Mouse (Mus musculus) liver, embryonic 14.5 days (tissue): ENCODE data around the gene Nbl1. TPM values are rescaled to one million over a fixed set of nuclear protein-coding genes. Genes with fewer than 3 reads are reported as not detected.

ENCODE experiments used
- ATAC-seq: fragments of 200-750 bp; cut with Nextera tagmentation; 2 replicates; pipeline ENCODE4 v1.8.0; 2017; ENCODE audit warnings: moderate number of reproducible peaks, mild to moderate bottlenecking, moderate library complexity; ENCODE audit not compliant: insufficient read depth
- DNase-seq, 3 experiments: peaks; one replicate each; pipeline ENCODE4 v3.0.0-alpha.2; 2012 to 2013; ENCODE audit warnings: low read depth in 3 of 3, low spot score in 3 of 3
- H3K27ac ChIP-seq: fragments of 300-500 bp; sonication (generic); 2 replicates; pipeline ENCODE4 v1.5.1; 2014; ENCODE audit warnings: moderate library complexity, mild to moderate bottlenecking, control low read depth, inconsistent platforms
- H3K27me3 ChIP-seq: fragments of 300-500 bp; sonication (generic); 2 replicates; pipeline ENCODE4 v1.6.1; 2014; ENCODE audit warnings: mild to moderate bottlenecking, low read length, moderate library complexity; ENCODE audit not compliant: control insufficient read depth, insufficient read depth
- H3K36me3 ChIP-seq: fragments of 300-500 bp; sonication (generic); replicated peaks from 2 replicates; pipeline ENCODE4 v1.6.1; 2014; ENCODE audit warnings: low read depth; ENCODE audit not compliant: control insufficient read depth, insufficient read depth
- H3K4me1 ChIP-seq, 2 experiments: fragments of 200-500 bp in 1 of 2; fragments of 300-500 bp in 1 of 2; sonication (generic) in 1 of 2; replicated peaks; 2 replicates each; pipeline ENCODE4 v1.6.1; 2012 to 2014; ENCODE audit warnings: antibody characterized with exemption in 1 of 2, inconsistent platforms in 1 of 2, low read length in 1 of 2; ENCODE audit not compliant: control insufficient read depth in 2 of 2, insufficient read depth in 2 of 2
- H3K4me2 ChIP-seq: fragments of 300-500 bp; sonication (generic); 2 replicates; pipeline ENCODE4 v1.6.1; 2014; ENCODE audit warnings: low read depth, mild to moderate bottlenecking, control low read depth, moderate library complexity
- H3K4me3 ChIP-seq, 2 experiments: fragments of 200-500 bp in 1 of 2; fragments of 300-500 bp in 1 of 2; sonication (generic) in 1 of 2; 2 replicates each; pipeline ENCODE4 v1.5.1; 2012 to 2014; ENCODE audit warnings: low read depth in 2 of 2, low read length in 2 of 2, mild to moderate bottlenecking in 2 of 2, control low read depth in 1 of 2, inconsistent platforms in 1 of 2, moderate library complexity in 1 of 2; ENCODE audit not compliant: insufficient read depth in 1 of 2
- H3K9ac ChIP-seq: fragments of 300-500 bp; sonication (generic); replicated peaks from 2 replicates; pipeline ENCODE4 v1.6.1; 2014; ENCODE audit warnings: mild to moderate bottlenecking, control low read depth, moderate library complexity
- H3K9me3 ChIP-seq: fragments of 300-500 bp; sonication (generic); 2 replicates; pipeline ENCODE4 v1.6.1; 2016; ENCODE audit warnings: low read length, mixed read lengths; ENCODE audit not compliant: control insufficient read depth
- CTCF ChIP-seq: IDR thresholded peaks from 2 replicates; pipeline ENCODE4 v1.5.1; 2016; ENCODE audit warnings: antibody characterized with exemption, low read depth, control low read depth
- EP300 ChIP-seq: IDR thresholded peaks from 2 replicates; pipeline ENCODE4 v1.6.1; 2016; ENCODE audit warnings: antibody characterized with exemption, low read depth
- WGBS: fragments of 180-500 bp; shearing (Covaris S2); extraction: QIAGEN DNeasy Blood & Tissue Kit; methylation state at CpG from one replicate; pipeline ENCODE4 v1.1.7; 2014; ENCODE audit not compliant: insufficient replicate concordance; 5-methylcytosine and 5-hydroxymethylcytosine counted together
- polyA plus RNA-seq, 2 experiments: library from polyadenylated mRNA; depleted of rRNA in 1 of 2; stranded (reverse) in 1 of 2; unstranded in 1 of 2; fragments of >200 nt; fragmentation: Nextera tagmentation in 1 of 2; extraction: Ambion mirVana in 1 of 2; gene quantifications; 2 replicates each; pipeline versions ENCODE4 v1.2.1 to v1.2.3; 2012 to 2014

The Nbl1 gene
- polyA plus RNA-seq, 2 experiments, result 0.80 to 0.91 TPM

- H3K27me3 ChIP-seq, result peaks cover 25% of the 10 kb centered on the region
Observed at GRCm38 (mm10) chr4:139079439-139079838, 13.4 kb downstream of the Nbl1 start.

GRCm38 (mm10) chr4:139078726-139079125, 14.1 kb downstream of the Nbl1 start:
- H3K9ac ChIP-seq, result no peak overlapping the region
- no peak overlapping the region for H3K27ac ChIP-seq
- TF ChIP-seq EP300, result no peak
- TF ChIP-seq CTCF, result peak; percentile 23; the same call in 1 of the 2 replicates
- H3K9me3 ChIP-seq, result no peaks in the 10 kb centered on the region
- H3K4me1 ChIP-seq, result no peaks in the 10 kb centered on the region
- 14% methylated on average over 4 of the region's 4 CpGs for WGBS
- DNase-seq (no peak), ATAC-seq (no peak)
- H3K4me2 ChIP-seq, result no peak overlapping the region
- no peaks in the 10 kb centered on the region for H3K36me3 ChIP-seq
- peaks cover 32% of the 10 kb centered on the region for H3K27me3 ChIP-seq
- H3K4me3 ChIP-seq, result no peak overlapping the region

More at GRCm38 (mm10) chr4:139079439-139079838, 13.4 kb downstream of the Nbl1 start:
- no peak for TF ChIP-seq CTCF
- no peak for TF ChIP-seq EP300
- Histone ChIP-seq H3K9ac (no peak overlapping the region), H3K4me2 (no peak overlapping the region), H3K9me3 (no peaks in the 10 kb centered on the region), H3K27ac (no peak overlapping the region), H3K36me3 (no peaks in the 10 kb centered on the region), H3K4me1 (no peaks in the 10 kb centered on the region), H3K4me3 (no peak overlapping the region)
- 66% methylated on average over 11 of the region's 11 CpGs for WGBS
- no peak for DNase-seq
- no peak for ATAC-seq

- Histone ChIP-seq H3K9ac (no peak overlapping the region), H3K27ac (no peak overlapping the region), H3K4me3 (no peak overlapping the region), H3K4me1 (no peaks in the 10 kb centered on the region), H3K27me3 (peaks cover 34% of the 10 kb centered on the region), H3K9me3 (no peaks in the 10 kb centered on the region), H3K4me2 (no peak overlapping the region), H3K36me3 (no peaks in the 10 kb centered on the region)
- WGBS, result 34% methylated on average over 2 of the region's 2 CpGs
- ATAC-seq (no peak), DNase-seq (peak in 1 of 3 experiments; percentile 11)
- TF ChIP-seq CTCF (peak; percentile 37; the same call in 1 of the 2 replicates), EP300 (no peak)
Observed at GRCm38 (mm10) chr4:139078313-139078712, 14.5 kb downstream of the Nbl1 start.

- H3K4me2 ChIP-seq, result no peak overlapping the region
- H3K4me1 ChIP-seq, result no peaks in the 10 kb centered on the region
- DNase-seq, result no peak
- WGBS, result 10% methylated on average over 5 of the region's 5 CpGs
- H3K27me3 ChIP-seq, result peaks cover 34% of the 10 kb centered on the region
- no peak for ATAC-seq
- H3K4me3 ChIP-seq, result no peak overlapping the region
- no peaks in the 10 kb centered on the region for H3K36me3 ChIP-seq
- TF ChIP-seq EP300 (no peak), CTCF (peak; percentile 38; the same call in 1 of the 2 replicates)
- H3K27ac ChIP-seq, result no peak overlapping the region
- H3K9me3 ChIP-seq, result no peaks in the 10 kb centered on the region
- H3K9ac ChIP-seq, result no peak overlapping the region
Observed at GRCm38 (mm10) chr4:139075915-139076314, 16.9 kb downstream of the Nbl1 start.

- H3K4me1 ChIP-seq, result no peaks in the 10 kb centered on the region
- no peak for DNase-seq
- 1% methylated on average over 76 of the region's 77 CpGs for WGBS
- peak within 1 kb of the TSS in 1 of 2 experiments; percentile 30; a peak in 2 of 4 replicates for H3K4me3 ChIP-seq
- no peaks in the 10 kb centered on the region for H3K9me3 ChIP-seq
- no peak within 1 kb of the TSS for H3K9ac ChIP-seq
- no peak for ATAC-seq
- peak within 1 kb of the TSS; percentile 44 for H3K4me2 ChIP-seq
- no peak within 1 kb of the TSS for H3K27ac ChIP-seq
- no peaks in the 10 kb centered on the region for H3K36me3 ChIP-seq
- H3K27me3 ChIP-seq, result peaks cover 34% of the 10 kb centered on the region
- TF ChIP-seq EP300 (no peak), CTCF (no peak)
Observed at GRCm38 (mm10) chr4:139075041-139075711, 17.6 kb downstream of the Nbl1 start, which contains the start of gene Htr6. Gene Htr6, minus strand, starts transcription at chr4:139075570.
